Mouse (Mus musculus): ENCODE measurements around the gene Mtch2. TPM values are rescaled to one million over a fixed set of nuclear protein-coding genes. Genes with fewer than 3 reads are reported as not detected.
"Not testable (repeated sequence)": the region's sequence is repeated elsewhere in the genome, so short reads cannot be mapped to it uniquely, and the experiment has no call there.

Gene Mtch2
- total RNA-seq (2021): 100 to 1,000 TPM; 242 to 275 TPM
- long read RNA-seq, experiment 1, transcript Mtch2-205 (13 exons, 2,596 nt): major isoform, 322 of 380 reads
- long read RNA-seq, experiment 1, partial matches to known transcripts: 18 of 380 reads
- long read RNA-seq, experiment 1, other reads (novel, unspliced or antisense): 33 of 380 reads
- long read RNA-seq, experiment 2, transcript Mtch2-205 (13 exons, 2,596 nt): major isoform, 145 of 170 reads
- long read RNA-seq, experiment 2, partial matches to known transcripts: 8 of 170 reads
- long read RNA-seq, experiment 2, other reads (novel, unspliced or antisense): 12 of 170 reads

DNA sequence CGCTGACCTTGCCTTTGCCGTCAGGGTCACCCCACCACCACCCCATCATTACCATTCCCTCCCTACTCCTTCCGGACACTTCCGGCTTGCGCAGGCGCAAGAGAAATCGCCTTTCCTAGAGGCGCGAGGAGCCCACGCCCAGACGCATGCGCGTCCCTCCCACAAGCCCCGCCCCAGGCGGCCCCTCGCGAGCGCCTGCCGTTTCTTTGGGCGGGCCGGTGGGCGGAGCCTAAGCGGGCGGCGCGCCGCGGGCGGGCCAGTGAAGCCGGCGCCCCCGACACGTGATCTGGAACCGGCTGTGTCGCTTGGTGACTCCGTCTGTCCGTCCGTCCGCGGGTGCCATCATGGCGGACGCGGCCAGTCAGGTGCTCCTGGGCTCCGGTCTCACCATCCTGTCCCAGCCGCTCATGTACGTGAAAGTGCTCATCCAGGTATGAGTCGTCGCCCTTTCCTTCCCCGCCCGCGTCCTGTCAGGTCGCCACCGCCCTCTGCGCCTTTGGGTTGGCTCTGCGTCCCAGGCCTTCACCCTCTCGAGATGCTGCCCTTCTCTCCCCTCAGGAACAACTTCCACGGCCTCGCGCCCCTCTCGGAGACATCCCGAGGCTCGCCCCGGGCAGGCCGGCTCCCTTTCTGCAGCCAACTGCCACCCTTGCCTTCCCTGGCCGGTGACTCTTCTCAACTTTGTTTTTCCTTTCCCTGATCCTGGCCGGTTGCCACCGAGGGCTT, at the start of gene Mtch2:
Gene Mtch2, plus strand, starts transcription at position 201 of the 726 bp plus-strand sequence.
- DNase-seq: peak; percentile 99 to 100

GRCm38 (mm10) chr2:90808241-90809126, 38.5 kb upstream of the Mtch2 start:
- no peak for DNase-seq

DNA sequence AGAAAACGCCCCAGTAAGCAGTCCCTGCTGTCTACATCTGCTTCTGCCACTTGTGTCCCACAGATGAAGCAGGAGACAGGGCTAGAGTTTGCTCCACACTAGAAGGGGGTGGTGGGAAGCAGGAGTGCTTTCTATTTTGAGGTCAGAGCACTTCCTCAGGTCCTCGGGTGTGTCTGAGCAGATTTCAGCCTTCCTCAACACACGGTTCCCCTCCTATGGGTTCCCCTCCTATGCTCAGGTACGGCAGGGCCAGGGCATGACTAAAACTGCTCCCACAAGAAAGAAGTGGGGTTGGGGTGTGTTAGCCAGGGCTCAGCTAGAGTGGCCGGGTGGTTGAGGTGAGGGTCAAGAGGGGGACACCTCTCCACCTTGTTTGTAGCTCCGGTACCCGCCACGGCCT, 36.2 kb upstream of the Mtch2 start:
- no peak for DNase-seq

DNA sequence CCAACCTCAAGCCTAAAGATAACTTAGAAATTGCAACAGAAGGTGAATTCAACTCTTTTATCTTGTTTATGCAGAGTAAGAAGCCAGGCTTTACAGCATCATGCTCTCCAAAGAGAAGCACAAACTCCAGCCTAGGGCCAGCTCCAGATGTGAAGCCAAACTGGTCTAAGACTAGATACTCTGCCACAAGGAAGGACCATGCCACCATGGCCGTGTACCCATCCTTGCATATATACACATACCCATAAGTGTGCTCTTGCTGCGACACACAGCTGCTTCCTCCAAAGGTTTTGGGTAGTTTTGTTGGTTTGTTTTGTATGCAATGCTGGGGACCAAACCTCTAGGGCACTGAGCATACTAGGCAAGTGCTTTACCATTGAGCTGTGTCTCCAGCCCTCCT, 31.7 kb upstream of the Mtch2 start:
- DNase-seq: no peak

DNA sequence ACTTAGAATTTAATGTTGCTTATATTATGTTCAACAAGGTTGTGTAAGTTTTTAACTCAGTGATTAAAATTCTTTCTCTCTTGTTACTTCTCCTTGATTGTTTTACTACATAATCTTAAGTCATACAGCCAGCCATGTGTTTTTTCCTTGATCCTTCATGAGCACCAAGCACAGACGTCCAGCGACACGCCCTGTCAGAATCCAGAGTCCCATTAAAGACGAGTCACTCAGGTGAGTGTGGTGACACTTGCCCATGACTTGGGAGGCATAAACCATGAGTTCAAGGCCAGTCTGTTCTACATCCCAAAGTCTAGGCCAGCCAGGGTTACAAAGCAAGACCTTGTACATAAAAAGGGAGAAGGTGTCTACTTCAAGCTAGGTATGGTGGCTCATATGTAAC, 30.8 kb upstream of the Mtch2 start:
- DNase-seq: no peak

DNA sequence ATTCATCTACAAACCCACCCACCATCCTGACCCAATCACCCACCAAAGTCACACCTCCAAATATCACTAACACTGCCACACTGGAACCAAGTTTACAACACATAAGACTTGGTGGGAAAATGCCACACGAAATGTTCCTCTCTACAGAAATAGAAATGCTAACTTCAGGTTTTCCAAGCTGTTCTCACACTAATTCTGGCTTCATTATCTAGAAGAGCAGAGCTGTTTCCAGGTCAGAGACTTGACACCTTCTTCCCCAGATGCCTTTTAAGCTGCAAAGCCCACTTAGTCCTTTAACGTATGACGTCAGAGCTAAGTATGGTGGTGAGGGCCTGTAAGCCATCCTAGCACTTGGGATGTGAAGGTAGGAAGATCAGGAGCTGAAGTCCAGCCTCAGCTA, 28.2 kb upstream of the Mtch2 start:
- no peak for DNase-seq

- no peak for DNase-seq
Observed at GRCm38 (mm10) chr2:90820894-90821293, 26.1 kb upstream of the Mtch2 start.

DNA sequence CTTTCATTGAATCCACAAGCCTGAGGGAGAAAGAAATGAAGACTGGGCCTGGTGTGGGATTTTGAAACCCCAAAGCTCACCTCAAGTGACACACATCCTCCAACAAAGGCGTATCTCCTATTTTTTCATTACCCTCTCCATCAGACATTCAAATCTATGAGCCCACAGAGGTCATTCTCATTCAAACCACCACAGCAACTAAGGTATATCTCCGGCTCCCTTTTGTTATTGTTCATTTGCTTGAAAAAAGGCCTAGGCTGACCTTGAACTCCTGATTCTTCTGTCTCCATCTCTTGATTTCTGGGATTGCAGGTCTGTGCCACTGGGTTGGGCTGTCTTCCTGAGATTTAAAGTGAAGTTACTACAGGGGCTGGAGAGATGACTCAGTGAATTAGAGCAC, 24.0 kb upstream of the Mtch2 start:
- no peak for DNase-seq

DNA sequence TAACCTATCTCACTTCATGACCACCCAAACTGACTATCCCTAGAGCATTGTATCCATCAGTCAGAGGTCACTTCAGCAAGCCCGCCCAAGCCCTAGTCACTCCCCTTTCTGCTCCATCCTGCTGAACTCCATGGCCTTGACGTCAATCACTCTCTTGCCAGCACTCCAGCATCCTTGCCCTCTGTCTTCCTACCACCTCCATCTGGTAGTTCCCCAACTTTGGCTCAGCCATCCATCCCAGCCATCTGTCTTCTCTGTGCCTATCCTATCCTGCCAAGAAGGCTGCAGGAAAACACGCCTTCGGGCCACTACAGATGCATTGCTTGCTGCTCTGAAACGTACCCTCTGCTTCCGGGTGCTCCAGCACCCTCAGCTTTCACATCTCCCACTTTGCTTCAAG, 23.2 kb upstream of the Mtch2 start:
- no peak for DNase-seq

DNA sequence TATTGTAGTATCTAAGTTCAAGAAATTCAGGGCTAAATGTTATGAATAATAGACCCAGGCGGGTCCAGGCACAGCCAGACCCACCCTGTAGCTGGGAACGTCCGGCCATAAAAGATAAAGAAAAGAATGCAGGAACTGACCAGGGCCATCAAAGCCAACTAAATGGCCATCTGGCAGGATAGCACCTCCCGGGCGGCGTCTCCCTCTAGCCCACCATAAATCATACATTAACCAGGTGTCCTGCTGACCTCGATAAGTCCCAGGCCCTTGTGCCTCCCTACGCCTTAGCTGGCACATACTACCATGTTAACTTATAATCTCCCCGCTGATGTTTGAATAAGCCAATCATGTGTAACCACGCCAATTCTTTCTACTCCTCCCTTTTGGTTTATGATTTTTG, 22.4 kb upstream of the Mtch2 start:
- not testable (repeated sequence) for DNase-seq

- DNase-seq: no peak
Observed at GRCm38 (mm10) chr2:90825515-90826172, 21.3 kb upstream of the Mtch2 start.

GRCm38 (mm10) chr2:90828739-90829138, 18.2 kb upstream of the Mtch2 start:
- no peak for DNase-seq

GRCm38 (mm10) chr2:90833502-90833901, 13.5 kb upstream of the Mtch2 start:
- DNase-seq: no peak

GRCm38 (mm10) chr2:90838621-90839020, 8.3 kb upstream of the Mtch2 start:
- no peak for DNase-seq

DNA sequence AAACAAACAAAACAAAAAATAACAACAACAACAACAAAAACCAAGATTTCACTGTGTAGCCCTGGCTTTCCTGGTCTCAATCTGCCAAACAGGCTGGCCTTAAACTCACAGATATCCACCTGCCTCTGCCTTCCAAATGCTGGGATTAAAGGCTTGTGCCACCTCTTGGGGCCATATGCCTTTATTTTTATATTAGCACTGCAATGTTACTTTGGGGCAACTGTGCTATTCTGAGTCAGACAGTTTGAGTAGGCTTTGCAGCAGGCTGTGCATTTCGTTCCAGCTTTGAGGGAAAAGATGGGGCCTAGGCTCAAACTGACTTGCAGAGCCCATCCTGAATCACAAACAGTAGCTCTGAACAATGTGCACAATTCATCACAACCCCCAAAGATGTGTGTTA, 3.3 kb upstream of the Mtch2 start:
- no peak for DNase-seq

GRCm38 (mm10) chr2:90844262-90844661, 2.7 kb upstream of the Mtch2 start:
- DNase-seq: no peak

GRCm38 (mm10) chr2:90845234-90845633, 1.7 kb upstream of the Mtch2 start:
- no peak for DNase-seq

GRCm38 (mm10) chr2:90846171-90846570, 784 bp upstream of the Mtch2 start:
- peak; percentile 12 to 39 for DNase-seq

GRCm38 (mm10) chr2:90846597-90846954, 379 bp upstream of the Mtch2 start:
- peak in 1 of 2 experiments; percentile 11 for DNase-seq

DNA sequence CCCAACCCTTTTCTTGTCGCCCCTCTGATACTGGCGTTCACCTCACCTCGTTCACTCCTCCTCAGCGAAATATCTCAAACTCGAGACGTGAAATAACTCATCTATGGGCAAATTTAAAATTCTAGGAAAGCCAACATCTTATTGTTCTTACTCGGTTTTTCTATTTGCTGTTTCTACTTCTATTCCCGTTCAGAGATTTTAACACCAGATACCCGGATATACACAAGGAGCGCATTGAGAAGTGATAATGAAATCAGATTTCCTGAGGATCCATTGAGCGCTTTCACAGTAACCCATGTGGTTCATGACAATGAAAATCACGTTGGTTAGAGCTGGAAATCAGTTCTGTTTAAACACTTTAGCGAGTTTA, 711 bp downstream of the Mtch2 start:
- DNase-seq: no peak

DNA sequence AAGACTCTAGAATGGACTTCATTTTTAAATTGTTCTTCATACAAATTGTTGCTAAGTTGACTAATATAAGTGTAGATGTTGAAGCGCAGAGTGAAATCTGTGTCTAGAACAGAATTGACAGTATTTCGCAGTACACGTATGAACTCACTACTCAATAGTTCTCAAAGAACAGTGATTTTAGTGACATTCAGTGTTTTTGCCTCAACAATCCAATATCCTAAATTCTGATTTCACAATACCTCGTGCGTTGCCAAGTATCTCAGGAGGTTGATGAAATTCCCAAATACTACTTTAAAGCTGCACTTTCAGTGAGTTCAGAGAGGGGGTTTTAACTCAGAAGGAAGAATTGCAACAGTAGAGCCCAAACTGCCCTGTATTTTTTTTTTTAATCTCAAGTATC, 1.4 kb downstream of the Mtch2 start:
- no peak for DNase-seq

DNA sequence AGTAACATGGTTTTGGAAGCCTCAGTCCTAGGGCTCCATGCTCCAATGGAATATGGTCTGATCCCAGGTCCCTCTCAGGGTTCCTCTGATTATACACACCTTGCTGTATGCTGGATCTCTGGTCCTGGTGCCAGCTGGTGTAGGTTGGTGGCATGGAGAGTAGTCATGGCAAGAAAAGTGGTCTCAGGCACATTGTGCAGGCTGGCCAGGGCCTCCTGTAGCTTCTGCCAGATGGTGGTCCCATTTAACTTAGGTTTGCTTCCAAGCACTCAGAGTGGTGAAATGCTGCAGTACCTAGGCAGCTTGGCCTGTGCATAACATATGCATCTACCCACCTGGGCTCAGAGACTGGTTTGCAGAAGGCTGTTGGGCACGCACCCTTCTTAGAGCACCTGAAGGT, 3.4 kb downstream of the Mtch2 start:
- DNase-seq: no peak
